ENCODE assay signal across 8 mouse cellular contexts in genomic region chr5:35056604-35057432, GRCm38 (mm10). TPM values are rescaled to one million over a fixed set of nuclear protein-coding genes. Genes with fewer than 3 reads are reported as not detected.
DNase-seq lines count a peak whose midpoint lies in the region; ATAC-seq lines count a peak whose summit lies in the region.

Gene Dok7, plus strand, starts transcription at chr5:35056766.

- no peaks in the 10 kb centered on the region for H3K9me3 ChIP-seq in hindbrain, embryonic 15.5 days

- DNase-seq in adrenal gland, adult (ENCODE audit: inconsistent age in 2 of 2, low spot score in 1 of 2) = peak; percentile 81 to 91
- peak; percentile 66 to 73 for DNase-seq in cerebellum, postnatal 25 days
- DNase-seq in gastrocnemius, adult 8-10 months (ENCODE audit: low spot score in 2 of 2) = peak; percentile 68 to 81
- peak; percentile 33 to 76 for DNase-seq in left cerebral cortex, adult 8-10 months (ENCODE audit: low spot score in 2 of 2)
- DNase-seq in skeletal muscle tissue, adult 2 months (ENCODE audit: low read depth, low spot score) = peak; percentile 74
- DNase-seq in natural killer cell, adult 2 months (ENCODE audit: low spot score in 2 of 2) = no peak

- H3K27ac ChIP-seq in hindbrain, embryonic 15.5 days (replicated peaks) = peak within 1 kb of the TSS; percentile 78

- under 1% methylated on average over 66 of the region's 74 CpGs for WGBS in hindbrain, embryonic 15.5 days

- peaks cover 26% of the 10 kb centered on the region for H3K4me1 ChIP-seq in hindbrain, embryonic 15.5 days (replicated peaks)

- peak; percentile 79 for ATAC-seq in hindbrain, embryonic 15.5 days (ENCODE audit: low FRiP score, low read depth)
- peak; percentile 70 for ATAC-seq in megakaryocyte progenitor cell, adult 5-6 weeks (replicated peaks; ENCODE audit: poor library complexity)

- no peaks in the 10 kb centered on the region for H3K36me3 ChIP-seq in hindbrain, embryonic 15.5 days

- peak within 1 kb of the TSS; percentile 74 for H3K9ac ChIP-seq in hindbrain, embryonic 15.5 days

- peak within 1 kb of the TSS; percentile 58 for H3K4me3 ChIP-seq in hindbrain, embryonic 15.5 days

- H3K27me3 ChIP-seq in hindbrain, embryonic 15.5 days = no peaks in the 10 kb centered on the region

- H3K4me2 ChIP-seq in hindbrain, embryonic 15.5 days = peak within 1 kb of the TSS; percentile 90

RNA-seq across cellular contexts. Expression of gene Dok7, which starts in this region (rescaled TPM):
- 10 to 100 TPM; 15.8 to 22.5 (median 19.8) TPM for total RNA-seq in gastrocnemius, adult 8-10 months (2022)
- 8.7 and 11.6 TPM in 2 replicates for polyA plus RNA-seq in hindbrain, embryonic 15.5 days (2015; fragmentation: Nextera tagmentation; extraction: Ambion mirVana)
- 10 to 100 TPM; 21.8 to 27.7 (median 24.6) TPM for total RNA-seq in left cerebral cortex, adult 8-10 months (2022)
- total RNA-seq in megakaryocyte progenitor cell, adult 5-6 weeks (2015) = 0.12 TPM in 1 of 2 replicates, not detected in the other
- not detected in 2 replicates for total RNA-seq in megakaryocyte progenitor cell, adult 5-6 weeks (2017)

Comparison
In these comparisons a context has a peak if more than half of its experiments do, and no peak if none do; other contexts are left out.
1. RNA of gene Dok7 (total RNA-seq): 21.8 to 27.7 TPM in left cerebral cortex, adult 8-10 months and 15.8 to 22.5 TPM in gastrocnemius, adult 8-10 months; 0.12 TPM in megakaryocyte progenitor cell, adult 5-6 weeks; every median in the first group is over 10 times any median in the second.
2. Peak in ATAC-seq in megakaryocyte progenitor cell, adult 5-6 weeks; RNA of the gene not detected or under 1 TPM.
3. DNase-seq: peak in adrenal gland, adult (2 of 2), cerebellum, postnatal 25 days (2 of 2), gastrocnemius, adult 8-10 months (2 of 2), left cerebral cortex, adult 8-10 months (2 of 2) and skeletal muscle tissue, adult 2 months (single experiment); none in natural killer cell, adult 2 months (0 of 2).